Mouse (Mus musculus): ENCODE data around the gene Paxip1. TPM values are rescaled to one million over a fixed set of nuclear protein-coding genes. Genes with fewer than 3 reads are reported as not detected.

Gene Paxip1
- polyA plus RNA-seq, 1 experiment: 40.2 TPM

- no peak for DNase-seq (ENCODE audit: low read depth)
- TF ChIP-seq CTCF (IDR thresholded peaks at IDR 0.05; ENCODE audit: borderline replicate concordance, extremely low read depth, insufficient read depth, insufficient read length) (no peak), POLR2A (IDR thresholded peaks at IDR 0.05; ENCODE audit: borderline replicate concordance, extremely low read depth, insufficient read depth, insufficient read length, poor library complexity, severe bottlenecking) (no peak)
Measured at GRCm38 (mm10) chr5:27719311-27719710, 72.2 kb downstream of the Paxip1 start.

- no peak for DNase-seq (ENCODE audit: low read depth)
- TF ChIP-seq POLR2A (IDR thresholded peaks at IDR 0.05; ENCODE audit: borderline replicate concordance, extremely low read depth, insufficient read depth, insufficient read length, poor library complexity, severe bottlenecking) (no peak), CTCF (IDR thresholded peaks at IDR 0.05; ENCODE audit: borderline replicate concordance, extremely low read depth, insufficient read depth, insufficient read length) (no peak)
Measured at GRCm38 (mm10) chr5:27717301-27717700, 74.2 kb downstream of the Paxip1 start.

- peak; percentile 53 for DNase-seq (ENCODE audit: low read depth)
- no peak for TF ChIP-seq POLR2A (IDR thresholded peaks at IDR 0.05; ENCODE audit: borderline replicate concordance, extremely low read depth, insufficient read depth, insufficient read length, poor library complexity, severe bottlenecking)
- no peak for TF ChIP-seq CTCF (IDR thresholded peaks at IDR 0.05; ENCODE audit: borderline replicate concordance, extremely low read depth, insufficient read depth, insufficient read length)
Measured at GRCm38 (mm10) chr5:27716026-27716425, 75.5 kb downstream of the Paxip1 start.

GRCm38 (mm10) chr5:27714356-27714755 lies 77.1 kb downstream of the Paxip1 start:
- DNase-seq (ENCODE audit: low read depth): no peak

GRCm38 (mm10) chr5:27711461-27712192 lies 79.9 kb downstream of the Paxip1 start:
- DNase-seq (ENCODE audit: low read depth): peak; percentile 67
- TF ChIP-seq CTCF (IDR thresholded peaks at IDR 0.05; ENCODE audit: borderline replicate concordance, extremely low read depth, insufficient read depth, insufficient read length) (no peak), POLR2A (IDR thresholded peaks at IDR 0.05; ENCODE audit: borderline replicate concordance, extremely low read depth, insufficient read depth, insufficient read length, poor library complexity, severe bottlenecking) (no peak)

More at GRCm38 (mm10) chr5:27714356-27714755, 77.1 kb downstream of the Paxip1 start:
- TF ChIP-seq POLR2A (IDR thresholded peaks at IDR 0.05; ENCODE audit: borderline replicate concordance, extremely low read depth, insufficient read depth, insufficient read length, poor library complexity, severe bottlenecking) (no peak), CTCF (IDR thresholded peaks at IDR 0.05; ENCODE audit: borderline replicate concordance, extremely low read depth, insufficient read depth, insufficient read length) (no peak)

- TF ChIP-seq CTCF (IDR thresholded peaks at IDR 0.05; ENCODE audit: borderline replicate concordance, extremely low read depth, insufficient read depth, insufficient read length): no peak
- no peak for TF ChIP-seq POLR2A (IDR thresholded peaks at IDR 0.05; ENCODE audit: borderline replicate concordance, extremely low read depth, insufficient read depth, insufficient read length, poor library complexity, severe bottlenecking)
- peak; percentile 60 for DNase-seq (ENCODE audit: low read depth)
Measured at GRCm38 (mm10) chr5:27708209-27708608, 83.3 kb downstream of the Paxip1 start.

- TF ChIP-seq CTCF (IDR thresholded peaks at IDR 0.05; ENCODE audit: borderline replicate concordance, extremely low read depth, insufficient read depth, insufficient read length): no peak
- no peak for TF ChIP-seq POLR2A (IDR thresholded peaks at IDR 0.05; ENCODE audit: borderline replicate concordance, extremely low read depth, insufficient read depth, insufficient read length, poor library complexity, severe bottlenecking)
Measured at GRCm38 (mm10) chr5:27707283-27707682, 84.2 kb downstream of the Paxip1 start.

GRCm38 (mm10) chr5:27706551-27706950 lies 84.9 kb downstream of the Paxip1 start:
- peak; percentile 51 for DNase-seq (ENCODE audit: low read depth)
- TF ChIP-seq CTCF (IDR thresholded peaks at IDR 0.05; ENCODE audit: borderline replicate concordance, extremely low read depth, insufficient read depth, insufficient read length) (no peak), POLR2A (IDR thresholded peaks at IDR 0.05; ENCODE audit: borderline replicate concordance, extremely low read depth, insufficient read depth, insufficient read length, poor library complexity, severe bottlenecking) (no peak)

More at GRCm38 (mm10) chr5:27707283-27707682, 84.2 kb downstream of the Paxip1 start:
- DNase-seq (ENCODE audit: low read depth): no peak

GRCm38 (mm10) chr5:27705020-27705419 lies 86.5 kb downstream of the Paxip1 start:
- DNase-seq (ENCODE audit: low read depth): no peak
- TF ChIP-seq POLR2A (IDR thresholded peaks at IDR 0.05; ENCODE audit: borderline replicate concordance, extremely low read depth, insufficient read depth, insufficient read length, poor library complexity, severe bottlenecking): no peak
- peak; percentile 26; the same call in 1 of the 2 replicates for TF ChIP-seq CTCF (IDR thresholded peaks at IDR 0.05; ENCODE audit: borderline replicate concordance, extremely low read depth, insufficient read depth, insufficient read length)

GRCm38 (mm10) chr5:27702482-27702881 lies 89.0 kb downstream of the Paxip1 start:
- DNase-seq (ENCODE audit: low read depth): peak; percentile 30
- TF ChIP-seq POLR2A (IDR thresholded peaks at IDR 0.05; ENCODE audit: borderline replicate concordance, extremely low read depth, insufficient read depth, insufficient read length, poor library complexity, severe bottlenecking): no peak
- no peak for TF ChIP-seq CTCF (IDR thresholded peaks at IDR 0.05; ENCODE audit: borderline replicate concordance, extremely low read depth, insufficient read depth, insufficient read length)

Other genes with a start within 250 kb of the Paxip1 start
- gene Htr5a, start 50.5 kb upstream of the Paxip1 start, polyA plus RNA-seq (2012; rRNA removed): 1.7 and 2.7 TPM in 2 replicates

All from brain, embryonic 14.5 days (tissue).